Mouse (Mus musculus): ENCODE data around the gene Ubr7.

DNA sequence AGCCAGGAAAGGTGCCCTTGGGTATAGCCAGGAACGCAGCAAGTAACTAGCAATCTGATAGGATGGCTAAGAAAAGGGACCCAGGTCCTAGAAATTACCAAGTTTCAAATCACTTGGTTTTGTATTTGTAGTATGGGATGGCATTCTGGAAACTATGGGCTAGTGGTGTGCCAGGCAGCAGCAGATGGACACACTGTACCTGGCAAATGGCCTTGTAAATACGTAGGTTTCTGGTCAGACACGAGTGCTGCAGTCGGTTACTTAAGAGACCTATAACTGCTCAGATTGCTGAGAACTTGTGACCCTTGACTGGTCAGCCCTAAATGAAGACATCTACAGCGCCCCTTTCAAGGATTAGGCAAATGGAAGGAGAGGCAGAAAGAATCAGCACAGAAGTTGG lies 20.4 kb downstream of the Ubr7 start:
- no peak for TF ChIP-seq CTCF (IDR thresholded peaks at IDR 0.05; ENCODE audit: control insufficient read depth, insufficient read depth, low read length)
- no peak for TF ChIP-seq POLR2A (IDR thresholded peaks at IDR 0.05; ENCODE audit: borderline replicate concordance, control insufficient read depth, low read depth, low read length)
